Mouse (Mus musculus) macrophage (primary cell): ENCODE results near the gene Kcnf1. TPM values are rescaled to one million over a fixed set of nuclear protein-coding genes. Genes with fewer than 3 reads are reported as not detected.
"Not testable (repeated sequence)": the region's sequence is repeated elsewhere in the genome, so short reads cannot be mapped to it uniquely, and the experiment has no call there.

ENCODE experiments used
- H3K27ac ChIP-seq: fragments of 350-480 bp; formaldehyde crosslinking; 2 replicates; pipeline ENCODE4 v1.9.0; 2021
- H3K36me3 ChIP-seq: fragments of 350-480 bp; formaldehyde crosslinking; 2 replicates; pipeline ENCODE4 v1.9.0; 2021; ENCODE audit errors: inconsistent target
- H3K4me3 ChIP-seq: fragments of 350-480 bp; formaldehyde crosslinking; 2 replicates; pipeline ENCODE4 v1.9.0; 2021; ENCODE audit errors: inconsistent target
- H3K79me2 ChIP-seq: fragments of 350-480 bp; formaldehyde crosslinking; 2 replicates; pipeline ENCODE4 v1.9.0; 2021; ENCODE audit errors: inconsistent target
- WGBS: methylation state at CpG from one replicate; pipeline ENCODE4 v1.1.7; 2026; ENCODE audit warnings: inconsistent platforms; ENCODE audit not compliant: missing documents; 5-methylcytosine and 5-hydroxymethylcytosine counted together
- polyA plus RNA-seq: library from polyadenylated mRNA; stranded (reverse); fragments of 250-400 nt; gene quantifications from 3 replicates; pipeline ENCODE4 v1.2.4, GENCODE M21; 2018; ENCODE audit warnings: inconsistent platforms

Gene Kcnf1
- polyA plus RNA-seq, 1 experiment from 2014 or later: not detected

DNA sequence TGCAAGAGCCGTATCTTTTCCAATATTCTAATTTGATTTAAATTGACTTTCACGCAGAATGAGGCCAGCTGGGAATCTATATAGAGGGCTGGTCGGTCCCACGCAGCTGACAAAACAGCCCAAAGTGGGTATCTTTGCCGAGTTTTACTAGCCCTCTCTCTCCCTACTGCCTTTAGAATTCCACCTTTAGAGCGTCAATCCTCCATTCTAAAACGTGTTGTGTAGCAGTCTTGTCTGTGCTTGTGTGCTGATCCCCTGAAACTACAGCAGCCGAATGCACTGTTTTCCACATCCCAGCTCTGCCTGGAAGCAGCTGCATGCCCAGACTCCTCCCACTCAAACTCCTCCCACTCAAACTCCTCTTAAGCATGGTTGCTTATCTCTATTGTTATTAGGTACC is 44.4 kb downstream of the Kcnf1 start:
- Histone ChIP-seq H3K36me3 (no peaks in the 10 kb centered on the region), H3K27ac (no peak overlapping the region), H3K79me2 (no peaks in the 10 kb centered on the region), H3K4me3 (no peak overlapping the region)
- WGBS: 88% methylated on average over 8 of the region's 8 CpGs

DNA sequence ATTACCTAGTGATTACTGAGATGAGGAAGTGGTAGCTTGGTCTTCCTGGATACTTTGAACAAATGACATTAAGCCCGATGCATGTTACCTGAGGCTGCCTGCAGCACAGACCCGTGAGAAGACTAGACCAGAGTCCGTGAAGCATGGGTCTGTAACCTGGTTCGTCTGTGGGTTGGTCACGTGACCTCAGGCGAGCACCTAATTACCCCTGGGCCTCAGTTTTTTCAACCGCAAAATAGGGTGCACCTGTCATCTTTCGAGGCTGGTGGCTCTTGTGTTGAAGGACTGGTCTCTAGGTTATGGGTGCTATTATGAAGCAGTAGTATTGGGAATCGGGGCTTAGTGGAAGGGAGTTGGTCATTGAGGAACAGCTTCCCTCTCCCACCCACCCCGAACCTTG is 45.1 kb downstream of the Kcnf1 start:
- Histone ChIP-seq H3K27ac (no peak overlapping the region), H3K36me3 (no peaks in the 10 kb centered on the region), H3K4me3 (no peak overlapping the region), H3K79me2 (no peaks in the 10 kb centered on the region)
- WGBS: 87% methylated on average over 10 of the region's 10 CpGs

GRCm38 (mm10) chr12:17122881-17123280 is 53.8 kb downstream of the Kcnf1 start:
- not testable (repeated sequence) for H3K4me3 ChIP-seq, H3K36me3 ChIP-seq, H3K27ac ChIP-seq, H3K79me2 ChIP-seq
- WGBS: no CpG with 5 or more reads among the region's 12 CpGs

Other genes with a start within 250 kb of the Kcnf1 start
- 83.0 to 111 TPM (median 90.5 TPM) in 3 replicates for gene Pqlc3, start 176.5 kb downstream of the Kcnf1 start, polyA plus RNA-seq
- gene 2410004P03Rik, start 165.2 kb downstream of the Kcnf1 start, polyA plus RNA-seq: 0.16 to 0.17 TPM in 2 of 3 replicates, not detected in the other
- gene Pdia6, start 89.7 kb upstream of the Kcnf1 start, polyA plus RNA-seq: 176 to 280 TPM (median 259 TPM) in 3 replicates
- gene Atp6v1c2, start 152.5 kb upstream of the Kcnf1 start, polyA plus RNA-seq: not detected in 3 replicates
- gene Nol10, start 171.6 kb upstream of the Kcnf1 start, polyA plus RNA-seq: 5.1 to 14.0 TPM (median 10.8 TPM) in 3 replicates